Mouse (Mus musculus) hindbrain, embryonic 13.5 days (tissue): ENCODE data around the gene Pde1b. TPM values are rescaled to one million over a fixed set of nuclear protein-coding genes. Genes with fewer than 3 reads are reported as not detected.
A peak's percentile ranks its signal among the peaks of the same experiment; 100 is the strongest.

Experiments used
- ATAC-seq: fragments of 200-750 bp; cut with Nextera tagmentation; 2 replicates; pipeline ENCODE4 v1.8.0; 2017; ENCODE audit warnings: moderate TSS enrichment; ENCODE audit not compliant: low FRiP score
- H3K27ac ChIP-seq: fragments of 300-500 bp; sonication (generic); 2 replicates; pipeline ENCODE4 v1.5.1; 2015; ENCODE audit warnings: inconsistent platforms, mild to moderate bottlenecking, moderate library complexity
- H3K27me3 ChIP-seq: fragments of 300-500 bp; sonication (generic); 2 replicates; pipeline ENCODE4 v1.6.1; 2015; ENCODE audit warnings: mild to moderate bottlenecking, inconsistent platforms
- H3K36me3 ChIP-seq: fragments of 300-500 bp; sonication (generic); 2 replicates; pipeline ENCODE4 v1.6.1; 2015; ENCODE audit warnings: mild to moderate bottlenecking, inconsistent platforms
- H3K4me1 ChIP-seq: fragments of 300-500 bp; sonication (generic); replicated peaks from 2 replicates; pipeline ENCODE4 v1.6.1; 2015; ENCODE audit warnings: inconsistent platforms
- H3K4me2 ChIP-seq: fragments of 300-500 bp; sonication (generic); 2 replicates; pipeline ENCODE4 v1.6.1; 2015; ENCODE audit warnings: inconsistent platforms, mild to moderate bottlenecking, moderate library complexity
- H3K4me3 ChIP-seq: fragments of 300-500 bp; sonication (generic); 2 replicates; pipeline ENCODE4 v1.5.1; 2015; ENCODE audit warnings: mild to moderate bottlenecking, inconsistent platforms
- H3K9ac ChIP-seq: fragments of 300-500 bp; sonication (generic); 2 replicates; pipeline ENCODE4 v1.6.1; 2015; ENCODE audit warnings: mild to moderate bottlenecking, inconsistent platforms
- H3K9me3 ChIP-seq: fragments of 300-500 bp; sonication (generic); 2 replicates; pipeline ENCODE4 v1.6.1; 2016; ENCODE audit warnings: inconsistent platforms
- WGBS: fragments of 180-500 bp; shearing (Covaris S2); methylation state at CpG from one replicate; pipeline ENCODE4 v1.1.7; 2015; 5-methylcytosine and 5-hydroxymethylcytosine counted together
- polyA plus RNA-seq: library from polyadenylated mRNA; unstranded; fragments of >200 nt; fragmentation: Nextera tagmentation; extraction: Ambion mirVana; gene quantifications from 2 replicates; pipeline ENCODE4 v1.2.1, GENCODE M21; 2015

The Pde1b gene
- polyA plus RNA-seq, 1 experiment from 2014 or later: 81.6 TPM

DNA sequence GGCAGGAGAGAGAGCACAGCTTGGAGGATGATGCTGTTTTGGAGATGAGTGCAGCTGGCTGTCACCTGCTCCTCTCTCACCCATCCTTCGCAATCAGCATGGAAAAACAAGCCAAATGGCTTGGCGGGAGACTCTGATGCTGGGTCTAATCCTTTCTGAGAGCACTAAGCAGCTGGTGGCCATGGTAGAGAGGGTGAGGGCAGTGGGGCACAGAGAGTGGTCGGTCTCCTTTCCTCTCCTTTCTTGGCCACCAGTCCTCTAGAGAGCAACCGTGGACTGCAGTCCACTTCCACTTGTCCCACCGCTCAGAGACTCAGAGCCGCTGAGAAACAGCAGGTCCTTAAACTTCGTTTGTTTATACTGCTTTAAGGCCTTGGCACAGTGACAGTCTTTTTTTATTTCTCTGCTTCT is 10.8 kb downstream of the Pde1b start:
- WGBS: 8% methylated on average over 7 of the region's 7 CpGs
- Histone ChIP-seq H3K27me3 (no peaks in the 10 kb centered on the region), H3K27ac (peak overlapping the region; percentile 89), H3K4me3 (peak overlapping the region; percentile 35; the same call in 1 of the 2 replicates), H3K4me1 (peaks cover 76% of the 10 kb centered on the region), H3K9ac (no peak overlapping the region), H3K4me2 (peak overlapping the region; percentile 55), H3K9me3 (no peaks in the 10 kb centered on the region), H3K36me3 (no peaks in the 10 kb centered on the region)
- ATAC-seq: peak; percentile 46

DNA sequence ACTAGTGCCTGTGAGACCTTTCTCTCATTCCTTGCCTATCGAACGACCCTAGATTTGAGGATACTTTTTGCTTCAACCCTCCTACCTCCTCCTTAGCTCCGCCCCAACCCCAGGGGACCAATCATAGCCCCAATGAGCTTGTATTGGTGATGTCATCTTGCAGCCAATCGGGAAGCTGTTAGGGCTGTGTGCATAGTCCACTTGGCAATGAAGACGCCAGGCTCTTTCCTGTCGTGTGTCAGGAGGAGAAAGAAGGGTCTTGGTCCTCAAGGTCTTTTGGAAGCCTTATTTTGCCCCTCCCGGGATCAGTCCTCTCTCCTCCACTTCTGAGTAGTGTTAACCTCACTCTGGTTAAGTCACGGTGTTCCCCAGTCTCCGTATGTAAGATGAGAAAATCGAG is 11.3 kb downstream of the Pde1b start:
- peak; percentile 91 for ATAC-seq
- H3K4me1 ChIP-seq: peaks cover 77% of the 10 kb centered on the region

DNA sequence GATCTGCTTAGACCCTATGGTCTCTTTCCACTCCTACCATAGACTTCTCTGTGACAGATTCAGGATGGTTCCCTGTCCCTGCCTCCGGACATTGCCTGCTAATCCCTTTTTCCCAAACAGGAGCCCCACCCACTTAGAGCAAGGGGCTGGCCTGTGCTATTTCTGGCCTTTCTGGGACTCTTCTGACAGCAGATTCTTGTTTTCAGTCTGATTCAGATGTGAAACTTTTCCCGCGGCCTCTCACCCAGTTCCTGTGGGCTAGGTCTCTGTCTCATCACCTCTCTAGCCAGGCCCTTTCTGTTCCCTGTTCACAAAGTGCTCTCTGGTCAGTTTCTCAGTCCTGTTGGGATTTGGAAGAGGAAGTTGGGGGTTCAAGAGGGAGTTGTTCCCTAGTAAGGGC is 12.1 kb downstream of the Pde1b start:
- Histone ChIP-seq H3K27ac (peak overlapping the region; percentile 89), H3K4me1 (peaks cover 77% of the 10 kb centered on the region), H3K9ac (peak overlapping the region; percentile 70), H3K9me3 (no peaks in the 10 kb centered on the region), H3K36me3 (no peaks in the 10 kb centered on the region), H3K4me3 (peak overlapping the region; percentile 35), H3K27me3 (no peaks in the 10 kb centered on the region), H3K4me2 (peak overlapping the region; percentile 55)
- ATAC-seq: no peak
- WGBS: 44% methylated on average over 3 of the region's 3 CpGs

More for the DNA sequence above, 11.3 kb downstream of the Pde1b start:
- 3% methylated on average over 10 of the region's 10 CpGs for WGBS
- Histone ChIP-seq H3K9ac (peak overlapping the region; percentile 70), H3K27me3 (no peaks in the 10 kb centered on the region), H3K36me3 (no peaks in the 10 kb centered on the region), H3K4me2 (peak overlapping the region; percentile 55), H3K4me3 (peak overlapping the region; percentile 35), H3K27ac (peak overlapping the region; percentile 89), H3K9me3 (no peaks in the 10 kb centered on the region)

- H3K9ac ChIP-seq: peak overlapping the region; percentile 6
- no peaks in the 10 kb centered on the region for H3K27me3 ChIP-seq
- peaks cover 83% of the 10 kb centered on the region for H3K4me1 ChIP-seq
- no peak overlapping the region for H3K4me3 ChIP-seq
- peaks cover 15% of the 10 kb centered on the region for H3K36me3 ChIP-seq
- no peaks in the 10 kb centered on the region for H3K9me3 ChIP-seq
- peak overlapping the region; percentile 95 for H3K27ac ChIP-seq
- WGBS: 0% methylated on average over 4 of the region's 5 CpGs
- H3K4me2 ChIP-seq: peak overlapping the region; percentile 40; the same call in 1 of the 2 replicates
- ATAC-seq: peak; percentile 74
These were observed 16.0 kb downstream of the Pde1b start for GRCm38 (mm10) chr15:103518600-103519385.

DNA sequence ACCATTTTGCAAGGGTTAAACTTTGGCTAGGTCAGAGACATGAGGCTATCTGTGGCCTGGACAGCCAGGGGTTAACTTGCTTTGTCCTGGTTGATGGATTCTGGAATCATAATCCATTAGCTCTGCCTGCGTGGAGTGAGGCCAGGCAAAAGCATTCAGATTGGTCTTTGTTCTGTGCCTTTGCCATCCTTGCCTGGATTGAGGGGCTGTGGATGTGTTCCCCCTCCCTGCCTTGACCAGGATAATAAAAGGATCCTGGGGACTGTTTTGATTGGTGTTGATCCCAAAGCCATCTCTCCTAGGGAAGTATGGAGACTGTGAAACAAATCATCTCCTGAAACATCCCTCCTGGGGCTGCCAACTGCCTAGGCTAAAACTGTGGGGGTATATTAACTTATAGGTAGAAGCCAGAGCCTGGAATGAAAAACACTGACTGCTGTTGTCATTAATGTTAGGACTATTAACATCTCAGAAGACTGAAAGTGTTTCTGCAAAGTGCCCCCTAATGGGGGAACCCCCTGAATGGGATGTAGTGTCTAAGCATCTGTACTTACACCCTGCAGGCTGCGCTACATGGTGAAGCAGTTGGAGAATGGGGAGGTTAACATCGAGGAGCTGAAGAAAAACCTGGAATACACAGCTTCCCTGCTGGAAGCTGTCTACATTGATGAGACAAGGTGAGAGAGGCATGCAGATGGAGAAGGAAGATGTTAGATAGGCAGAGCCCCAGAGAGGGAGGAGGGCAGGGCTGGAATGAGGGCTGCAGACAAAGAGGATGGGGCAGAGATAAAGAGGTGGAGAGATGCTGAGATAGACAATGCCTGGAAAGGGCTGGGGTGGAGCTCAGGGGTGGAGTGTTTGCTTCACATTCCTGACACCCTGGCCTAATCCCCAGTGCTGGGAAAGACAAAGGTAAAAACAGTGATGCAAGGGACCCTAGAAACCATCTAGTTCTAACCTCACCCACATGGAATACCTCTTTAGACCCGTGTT is 16.8 kb downstream of the Pde1b start:
- peak; percentile 72 for ATAC-seq
- H3K9me3 ChIP-seq: no peaks in the 10 kb centered on the region
- H3K4me1 ChIP-seq: peaks cover 76% of the 10 kb centered on the region
- peaks cover 23% of the 10 kb centered on the region for H3K36me3 ChIP-seq
- H3K27me3 ChIP-seq: no peaks in the 10 kb centered on the region
- peak overlapping the region; percentile 60 for H3K9ac ChIP-seq
- H3K4me3 ChIP-seq: no peak overlapping the region
- WGBS: 9% methylated on average over 4 of the region's 4 CpGs
- peak overlapping the region; percentile 40 for H3K4me2 ChIP-seq
- peak overlapping the region; percentile 95 for H3K27ac ChIP-seq

DNA sequence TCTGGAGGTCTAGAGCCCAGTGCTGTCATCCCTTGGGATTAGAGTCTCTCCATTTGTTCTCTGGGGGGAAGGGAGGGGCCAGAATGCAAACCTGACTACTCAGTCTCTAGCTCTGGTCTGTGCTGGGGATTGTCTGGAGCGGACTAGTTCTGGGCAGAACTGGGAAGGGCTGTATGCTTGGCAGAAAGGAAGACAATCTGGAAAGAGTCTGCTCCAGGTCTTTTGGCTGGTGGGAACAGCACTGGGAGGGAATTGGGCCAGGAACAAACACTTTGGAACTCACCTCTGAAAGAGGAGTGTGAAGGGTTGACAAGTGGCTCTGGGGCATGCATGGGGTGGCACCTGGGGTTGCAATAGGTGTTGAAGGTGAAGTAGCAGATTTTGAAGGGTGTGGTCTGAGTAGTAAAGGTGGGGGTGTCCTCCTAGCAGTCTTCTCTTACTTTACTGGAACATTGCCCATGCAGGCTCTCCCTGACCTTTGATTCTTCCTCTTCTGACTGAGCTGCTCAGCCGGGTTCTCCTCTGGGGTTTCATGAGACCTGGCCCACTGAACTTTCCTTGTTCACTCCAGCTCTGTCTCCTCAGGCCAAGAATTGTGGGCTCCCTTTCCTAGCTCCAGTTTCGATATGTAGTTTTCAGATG is 19.7 kb downstream of the Pde1b start:
- H3K4me2 ChIP-seq: no peak overlapping the region
- no peaks in the 10 kb centered on the region for H3K9me3 ChIP-seq
- H3K36me3 ChIP-seq: peaks cover 52% of the 10 kb centered on the region
- no peaks in the 10 kb centered on the region for H3K27me3 ChIP-seq
- peaks cover 52% of the 10 kb centered on the region for H3K4me1 ChIP-seq
- H3K27ac ChIP-seq: peak overlapping the region; percentile 27; the same call in 1 of the 2 replicates
- ATAC-seq: no peak
- H3K9ac ChIP-seq: no peak overlapping the region
- 68% methylated on average over 3 of the region's 3 CpGs for WGBS
- no peak overlapping the region for H3K4me3 ChIP-seq

DNA sequence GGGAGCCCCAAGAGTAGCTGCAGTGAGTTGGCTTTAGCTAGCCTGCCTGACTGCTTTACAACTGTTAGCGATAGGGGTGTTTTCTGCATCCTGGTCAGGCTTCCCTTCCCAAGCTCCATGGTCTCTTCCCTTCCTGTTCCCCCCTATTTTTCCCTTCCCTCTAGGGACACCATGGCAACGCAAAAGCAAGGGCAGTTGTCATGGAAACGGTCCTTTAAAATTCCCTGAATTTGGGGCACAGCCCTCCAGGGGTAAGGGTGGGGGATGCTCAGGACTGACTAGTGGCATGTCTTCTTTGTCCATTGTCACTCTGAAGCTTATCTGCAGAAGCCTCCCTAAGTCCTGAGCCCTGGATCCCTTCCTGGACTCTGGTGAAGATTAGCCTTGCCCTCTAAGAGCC is 20.3 kb downstream of the Pde1b start:
- peaks cover 58% of the 10 kb centered on the region for H3K36me3 ChIP-seq
- 30% methylated on average over 3 of the region's 3 CpGs for WGBS
- no peak for ATAC-seq

GRCm38 (mm10) chr15:103530372-103530771 is 27.5 kb downstream of the Pde1b start:
- H3K27ac ChIP-seq: peak overlapping the region; percentile 82
- H3K4me1 ChIP-seq: peaks cover 22% of the 10 kb centered on the region
- peak overlapping the region; percentile 9; the same call in 1 of the 2 replicates for H3K9ac ChIP-seq
- H3K9me3 ChIP-seq: no peaks in the 10 kb centered on the region
- H3K4me2 ChIP-seq: no peak overlapping the region
- ATAC-seq: peak; percentile 75
- H3K27me3 ChIP-seq: no peaks in the 10 kb centered on the region
- peaks cover 50% of the 10 kb centered on the region for H3K36me3 ChIP-seq
- no peak overlapping the region for H3K4me3 ChIP-seq
- WGBS: 7% methylated on average over 5 of the region's 5 CpGs

More for the DNA sequence above, 20.3 kb downstream of the Pde1b start:
- Histone ChIP-seq H3K27me3 (no peaks in the 10 kb centered on the region), H3K27ac (peak overlapping the region; percentile 27; the same call in 1 of the 2 replicates), H3K9me3 (no peaks in the 10 kb centered on the region), H3K9ac (no peak overlapping the region), H3K4me2 (no peak overlapping the region), H3K4me1 (peaks cover 46% of the 10 kb centered on the region), H3K4me3 (no peak overlapping the region)

DNA sequence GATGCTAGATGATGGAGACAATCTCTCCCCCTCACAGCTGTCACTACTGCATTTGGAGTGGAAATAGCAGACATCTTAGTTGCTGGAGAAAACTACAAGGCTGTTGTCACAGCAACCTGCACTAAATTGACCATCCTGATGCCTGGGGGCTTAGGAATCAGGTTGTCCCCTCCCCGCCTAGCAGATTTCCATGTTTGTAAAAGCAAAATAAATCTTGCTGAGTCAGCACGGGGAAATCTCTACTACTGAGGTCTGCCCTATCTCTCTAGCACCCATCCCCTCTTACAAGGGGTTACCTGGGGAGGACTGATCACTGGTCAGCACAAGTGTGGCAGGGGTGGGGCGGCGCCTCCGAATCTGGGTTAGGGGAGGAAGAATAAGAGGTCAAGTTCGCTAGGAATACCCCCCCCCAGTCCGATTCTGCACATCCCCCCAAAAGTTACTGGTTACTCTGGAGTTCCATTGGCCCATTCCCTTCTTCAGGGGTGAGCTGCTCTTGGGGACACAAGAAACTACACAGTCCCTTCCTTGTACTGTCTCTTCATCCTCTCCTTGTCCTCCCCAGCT is 31.3 kb downstream of the Pde1b start:
- H3K4me3 ChIP-seq: no peak overlapping the region
- 90% methylated on average over 7 of the region's 7 CpGs for WGBS
- H3K9me3 ChIP-seq: no peaks in the 10 kb centered on the region
- H3K27ac ChIP-seq: no peak overlapping the region
- H3K9ac ChIP-seq: no peak overlapping the region
- H3K4me2 ChIP-seq: no peak overlapping the region
- peaks cover 13% of the 10 kb centered on the region for H3K36me3 ChIP-seq
- ATAC-seq: no peak
- H3K4me1 ChIP-seq: peaks cover 53% of the 10 kb centered on the region
- H3K27me3 ChIP-seq: peaks cover 7% of the 10 kb centered on the region; the same call in 1 of the 2 replicates

DNA sequence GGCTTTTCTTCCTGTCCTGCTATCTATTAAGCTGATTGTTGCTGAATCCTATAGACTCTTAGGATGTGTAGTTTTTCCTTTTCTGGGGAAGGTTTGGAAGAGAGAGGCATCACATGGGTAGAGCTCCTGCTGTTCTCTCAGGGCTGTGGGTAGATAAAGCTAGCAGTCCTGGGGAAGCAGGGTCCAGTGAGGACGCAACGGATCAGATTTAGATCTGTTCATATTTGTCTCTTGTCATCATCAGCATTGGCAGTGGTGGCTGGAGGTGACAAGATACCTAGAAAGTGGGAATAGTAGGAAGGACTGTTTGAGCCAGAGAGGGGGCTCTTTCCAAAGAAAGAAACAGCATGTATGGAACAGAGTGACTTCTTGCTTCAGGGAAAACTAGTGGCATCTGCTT is 32.2 kb downstream of the Pde1b start:
- Histone ChIP-seq H3K36me3 (peaks cover 7% of the 10 kb centered on the region; the same call in 1 of the 2 replicates), H3K9me3 (no peaks in the 10 kb centered on the region), H3K4me3 (no peak overlapping the region), H3K27me3 (peaks cover 7% of the 10 kb centered on the region; the same call in 1 of the 2 replicates), H3K9ac (no peak overlapping the region), H3K4me2 (no peak overlapping the region), H3K4me1 (peaks cover 49% of the 10 kb centered on the region), H3K27ac (no peak overlapping the region)
- ATAC-seq: no peak
- WGBS: 81% methylated on average over 2 of the region's 2 CpGs

DNA sequence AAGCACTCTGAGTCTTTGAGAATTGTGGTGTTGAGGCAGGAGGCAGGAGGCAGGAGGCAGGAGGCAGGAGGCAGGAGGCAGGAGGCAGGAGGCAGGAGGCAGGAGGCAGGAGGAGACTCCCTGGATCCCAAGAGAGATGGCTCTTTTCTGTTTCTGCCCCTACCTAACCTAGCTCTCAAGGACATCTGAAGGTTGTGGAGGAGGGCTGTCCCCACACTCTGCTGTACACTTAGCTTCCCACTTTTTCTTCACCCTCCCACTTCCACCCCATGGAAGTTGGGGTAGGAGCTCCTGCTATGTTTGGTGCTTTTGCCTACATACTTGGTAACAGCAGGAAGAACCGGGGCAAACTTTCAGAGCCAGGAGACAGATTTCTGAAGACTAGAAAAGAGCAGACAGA is 33.0 kb downstream of the Pde1b start:
- no peak overlapping the region for H3K27ac ChIP-seq
- peaks cover 7% of the 10 kb centered on the region; the same call in 1 of the 2 replicates for H3K27me3 ChIP-seq
- 75% methylated on average over 1 of the region's 1 CpGs for WGBS
- H3K9ac ChIP-seq: no peak overlapping the region
- peaks cover 49% of the 10 kb centered on the region for H3K4me1 ChIP-seq
- no peak overlapping the region for H3K4me3 ChIP-seq
- H3K36me3 ChIP-seq: peaks cover 7% of the 10 kb centered on the region; the same call in 1 of the 2 replicates
- ATAC-seq: no peak
- H3K4me2 ChIP-seq: no peak overlapping the region
- no peaks in the 10 kb centered on the region for H3K9me3 ChIP-seq
